Mouse (Mus musculus) midbrain, postnatal 0 days (tissue): ENCODE results near the gene Apbb2. TPM values are rescaled to one million over a fixed set of nuclear protein-coding genes. Genes with fewer than 3 reads are reported as not detected.

ENCODE experiments used
- ATAC-seq: fragments of 200-750 bp; cut with Nextera tagmentation; 2 replicates; pipeline ENCODE4 v1.8.0; 2017; ENCODE audit warnings: moderate number of reproducible peaks, mild to moderate bottlenecking, moderate TSS enrichment, moderate library complexity; ENCODE audit not compliant: low FRiP score
- DNase-seq: peaks from one replicate; pipeline ENCODE4 v3.0.0-alpha.2; 2015; ENCODE audit warnings: low spot score
- H3K27ac ChIP-seq: fragments of 300-500 bp; sonication (generic); 2 replicates; pipeline ENCODE4 v1.5.1; 2014; ENCODE audit warnings: low read depth, mild to moderate bottlenecking, low read length, mixed read lengths
- H3K27me3 ChIP-seq: fragments of 300-500 bp; sonication (generic); 2 replicates; pipeline ENCODE4 v1.6.1; 2014; ENCODE audit warnings: low read length, control low read depth, mixed read lengths; ENCODE audit not compliant: insufficient read depth
- H3K36me3 ChIP-seq: fragments of 300-500 bp; sonication (generic); 2 replicates; pipeline ENCODE4 v1.6.1; 2014; ENCODE audit warnings: low read length, control low read depth, mixed read lengths; ENCODE audit not compliant: insufficient read depth
- H3K4me1 ChIP-seq: fragments of 300-500 bp; sonication (generic); 2 replicates; pipeline ENCODE4 v1.6.1; 2014; ENCODE audit warnings: mild to moderate bottlenecking, control low read depth, antibody characterized with exemption, low read length, mixed read lengths; ENCODE audit not compliant: insufficient read depth
- H3K4me2 ChIP-seq: fragments of 300-500 bp; sonication (generic); 2 replicates; pipeline ENCODE4 v1.6.1; 2014; ENCODE audit warnings: low read depth, mild to moderate bottlenecking, low read length, mixed read lengths; ENCODE audit not compliant: poor library complexity, severe bottlenecking
- H3K4me3 ChIP-seq: fragments of 300-500 bp; sonication (generic); 2 replicates; pipeline ENCODE4 v1.5.1; 2014; ENCODE audit warnings: low read depth, mild to moderate bottlenecking, low read length, moderate library complexity
- H3K9ac ChIP-seq: fragments of 300-500 bp; sonication (generic); replicated peaks from 2 replicates; pipeline ENCODE4 v1.6.1; 2014; ENCODE audit warnings: mild to moderate bottlenecking, low read length, moderate library complexity, mixed read lengths; ENCODE audit not compliant: poor library complexity, severe bottlenecking
- H3K9me3 ChIP-seq: fragments of 300-500 bp; sonication (generic); 2 replicates; pipeline ENCODE4 v1.6.1; 2016; ENCODE audit warnings: low read length, control low read depth
- CTCF ChIP-seq: IDR thresholded peaks from 2 replicates; pipeline ENCODE4 v1.5.1; 2016; ENCODE audit warnings: antibody characterized with exemption, mild to moderate bottlenecking
- WGBS: fragments of 180-500 bp; shearing (Covaris S2); extraction: QIAGEN DNeasy Blood & Tissue Kit; methylation state at CpG from one replicate; pipeline ENCODE4 v1.1.7; 2014; 5-methylcytosine and 5-hydroxymethylcytosine counted together
- polyA plus RNA-seq: library from polyadenylated mRNA; unstranded; fragments of >200 nt; fragmentation: Nextera tagmentation; extraction: Ambion mirVana; gene quantifications from 2 replicates; pipeline ENCODE4 v1.2.1, GENCODE M21; 2015
- total RNA-seq: library from RNA; depleted of rRNA; stranded (reverse); fragments of >200 nt; gene quantifications from 2 replicates; pipeline ENCODE4 v1.2.3, GENCODE M21; 2014

The Apbb2 gene
- total and polyA plus RNA-seq, 2 experiments from 2014 or later = 60.6 to 76.0 TPM

- Histone ChIP-seq H3K9me3 (no peaks in the 10 kb centered on the region), H3K9ac (no peak overlapping the region), H3K4me3 (no peak overlapping the region), H3K4me2 (no peak overlapping the region), H3K27ac (no peak overlapping the region), H3K36me3 (no peaks in the 10 kb centered on the region), H3K27me3 (no peaks in the 10 kb centered on the region), H3K4me1 (no peaks in the 10 kb centered on the region)
- ATAC-seq (no peak), DNase-seq (no peak)
- WGBS = 91% methylated on average over 4 of the region's 4 CpGs
- TF ChIP-seq CTCF = no peak
Measured at GRCm38 (mm10) chr5:66374413-66374812, 244.2 kb downstream of the Apbb2 start.

- TF ChIP-seq CTCF = no peak
- no peaks in the 10 kb centered on the region for H3K36me3 ChIP-seq
- no peaks in the 10 kb centered on the region for H3K4me1 ChIP-seq
- DNase-seq (no peak), ATAC-seq (no peak)
- no peak overlapping the region for H3K4me3 ChIP-seq
- WGBS = 30% methylated on average over 13 of the region's 13 CpGs
- no peak overlapping the region for H3K9ac ChIP-seq
- H3K27ac ChIP-seq = no peak overlapping the region
- H3K27me3 ChIP-seq = no peaks in the 10 kb centered on the region
- H3K9me3 ChIP-seq = no peaks in the 10 kb centered on the region
- H3K4me2 ChIP-seq = no peak overlapping the region
Measured at GRCm38 (mm10) chr5:66373515-66374164, 244.9 kb downstream of the Apbb2 start.

GRCm38 (mm10) chr5:66371131-66371530 is 247.5 kb downstream of the Apbb2 start:
- DNase-seq (no peak), ATAC-seq (no peak)
- no peak for TF ChIP-seq CTCF
- Histone ChIP-seq H3K27me3 (no peaks in the 10 kb centered on the region), H3K36me3 (no peaks in the 10 kb centered on the region), H3K9ac (no peak overlapping the region), H3K4me3 (no peak overlapping the region), H3K4me2 (no peak overlapping the region), H3K4me1 (no peaks in the 10 kb centered on the region), H3K27ac (no peak overlapping the region), H3K9me3 (no peaks in the 10 kb centered on the region)

- WGBS = 38% methylated on average over 7 of the region's 7 CpGs
- Histone ChIP-seq H3K4me2 (no peak overlapping the region), H3K27ac (no peak overlapping the region), H3K27me3 (no peaks in the 10 kb centered on the region), H3K4me1 (no peaks in the 10 kb centered on the region), H3K4me3 (no peak overlapping the region), H3K9ac (no peak overlapping the region), H3K36me3 (no peaks in the 10 kb centered on the region; the same call in 1 of the 2 replicates), H3K9me3 (no peaks in the 10 kb centered on the region)
- ATAC-seq (no peak), DNase-seq (peak; percentile 74)
- TF ChIP-seq CTCF = peak; percentile 96
Measured at GRCm38 (mm10) chr5:66368966-66369365, 249.6 kb downstream of the Apbb2 start.

- H3K9ac ChIP-seq = no peak overlapping the region
- DNase-seq (no peak), ATAC-seq (no peak; the same call in 1 of the 2 replicates)
- H3K27me3 ChIP-seq = no peaks in the 10 kb centered on the region
- TF ChIP-seq CTCF = no peak
- no peak overlapping the region for H3K4me2 ChIP-seq
- no peak overlapping the region for H3K27ac ChIP-seq
- H3K36me3 ChIP-seq = peaks cover under 1% of the 10 kb centered on the region; the same call in 1 of the 2 replicates
- 49% methylated on average over 11 of the region's 11 CpGs for WGBS
- no peak overlapping the region for H3K4me3 ChIP-seq
- H3K9me3 ChIP-seq = no peaks in the 10 kb centered on the region
- no peaks in the 10 kb centered on the region for H3K4me1 ChIP-seq
Measured at GRCm38 (mm10) chr5:66367641-66368040, 250.9 kb downstream of the Apbb2 start.

GRCm38 (mm10) chr5:66363274-66364261 is 255.0 kb downstream of the Apbb2 start:
- DNase-seq (no peak), ATAC-seq (no peak)
- Histone ChIP-seq H3K4me3 (no peak overlapping the region), H3K9ac (no peak overlapping the region), H3K36me3 (peaks cover 4% of the 10 kb centered on the region; the same call in 1 of the 2 replicates), H3K4me2 (no peak overlapping the region), H3K27ac (no peak overlapping the region), H3K9me3 (no peaks in the 10 kb centered on the region), H3K4me1 (no peaks in the 10 kb centered on the region; the same call in 1 of the 2 replicates), H3K27me3 (no peaks in the 10 kb centered on the region)
- no peak for TF ChIP-seq CTCF
- WGBS = 72% methylated on average over 18 of the region's 18 CpGs
